Comparison of ENCODE assay signal across 14 mouse cellular contexts in the genomic region with DNA sequence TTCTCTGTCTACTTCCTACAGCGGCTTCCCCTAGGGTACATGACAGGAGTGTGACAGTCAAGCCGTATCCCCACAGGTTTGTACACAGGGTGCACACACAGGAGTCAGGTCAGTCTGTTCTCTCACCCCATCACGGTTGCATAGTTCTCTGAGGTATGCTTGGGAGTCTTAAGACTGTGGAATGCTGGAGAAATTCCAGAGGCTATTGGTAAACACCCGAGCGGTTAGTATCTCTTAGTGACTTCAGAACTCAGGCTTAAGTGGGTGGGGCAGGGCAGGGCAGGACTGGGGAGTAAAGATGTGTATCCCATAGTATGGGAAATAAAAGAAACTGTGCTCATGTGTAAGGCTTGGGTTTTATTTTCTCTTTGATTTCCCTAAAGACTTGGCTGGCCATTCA. TPM values are rescaled to one million over a fixed set of nuclear protein-coding genes. Genes with fewer than 3 reads are reported as not detected.
DNase-seq lines count a peak whose midpoint lies in the region; ATAC-seq and TF ChIP-seq lines count a peak whose summit lies in the region.
"Had no signal": no experiment of that assay in that cellular context is flagged by ENCODE, and none has a peak within 500 bp of the region (broad histone marks: within the 10 kb centered on the region; RNA-seq: fewer than 3 reads in every experiment).

No protein-coding gene starts in this region.

- H3K36me3 ChIP-seq in heart, postnatal 0 days (replicated peaks; ENCODE audit: control insufficient read depth, insufficient read depth, low read length): no peaks in the 10 kb centered on the region
- no peaks in the 10 kb centered on the region for H3K36me3 ChIP-seq in lung, postnatal 0 days (ENCODE audit: insufficient read depth, low read length)
- H3K36me3 ChIP-seq: hindbrain, embryonic 12.5 days had no signal

- no peak for TF ChIP-seq CTCF in heart, postnatal 0 days (IDR thresholded peaks at IDR 0.05; ENCODE audit: low read depth)
- TF ChIP-seq CTCF in lung, postnatal 0 days (IDR thresholded peaks at IDR 0.05): no peak

- WGBS in heart, postnatal 0 days: 33% methylated on average over 5 of the region's 5 CpGs
- WGBS in lung, postnatal 0 days: 33% methylated on average over 5 of the region's 5 CpGs

- 0 out of 2 replicates have a peak, but pooled peaks have one; percentile 21 for ATAC-seq in heart, postnatal 0 days (ENCODE audit: insufficient read depth, low read depth)
- ATAC-seq in lung, postnatal 0 days: peak; percentile 74
- ATAC-seq: midbrain, embryonic 16.5 days had no signal

- peaks cover 46% of the 10 kb centered on the region for H3K4me1 ChIP-seq in heart, postnatal 0 days (ENCODE audit: control insufficient read depth, insufficient read depth)
- H3K4me1 ChIP-seq in lung, postnatal 0 days (ENCODE audit: insufficient read depth, low read depth, low read length): peaks cover 11% of the 10 kb centered on the region; the same call in 1 of the 2 replicates

- no peak overlapping the region for H3K9ac ChIP-seq in heart, postnatal 0 days (replicated peaks; ENCODE audit: low read depth, low read length)
- no peak overlapping the region for H3K9ac ChIP-seq in lung, postnatal 0 days (replicated peaks; ENCODE audit: low read depth)
- H3K9ac ChIP-seq: hindbrain, embryonic 12.5 days; limb, embryonic 13.5 days had no signal

- no peaks in the 10 kb centered on the region for H3K9me3 ChIP-seq in heart, postnatal 0 days (replicated peaks; ENCODE audit: control insufficient read depth, low read length)
- no peaks in the 10 kb centered on the region for H3K9me3 ChIP-seq in lung, postnatal 0 days (ENCODE audit: low read length)
- H3K9me3 ChIP-seq: hindbrain, embryonic 12.5 days; limb, embryonic 13.5 days had no signal

- no peaks in the 10 kb centered on the region for H3K27me3 ChIP-seq in heart, postnatal 0 days (ENCODE audit: control insufficient read depth, insufficient read depth, low read length)
- no peaks in the 10 kb centered on the region for H3K27me3 ChIP-seq in lung, postnatal 0 days (replicated peaks; ENCODE audit: insufficient read depth, low read length)
- H3K27me3 ChIP-seq: hindbrain, embryonic 12.5 days; limb, embryonic 13.5 days had no signal

- H3K4me3 ChIP-seq in heart, postnatal 0 days (ENCODE audit: low read depth, low read length): no peak overlapping the region
- H3K4me3 ChIP-seq in lung, postnatal 0 days (ENCODE audit: low read depth, low read length): no peak overlapping the region
- H3K4me3 ChIP-seq: hindbrain, embryonic 12.5 days; layer of hippocampus, adult 2 months; limb, embryonic 13.5 days had no signal

- 0 out of 2 replicates have a peak overlapping the region, but pooled peaks have one; percentile 27 for H3K27ac ChIP-seq in heart, postnatal 0 days (ENCODE audit: low read depth)
- H3K27ac ChIP-seq in lung, postnatal 0 days (ENCODE audit: low read length): peak overlapping the region; percentile 57; the same call in 1 of the 2 replicates
- H3K27ac ChIP-seq: hindbrain, embryonic 12.5 days; layer of hippocampus, adult 2 months; limb, embryonic 13.5 days had no signal

- no peak for DNase-seq in heart, postnatal 0 days (ENCODE audit: low spot score)
- DNase-seq in heart, postnatal 4 days: no peak
- DNase-seq in lung, postnatal 0 days (ENCODE audit: low spot score): peak; percentile 78
- DNase-seq in lung, postnatal 14 days: no peak
- peak; percentile 50 for DNase-seq in kidney, postnatal 14 days
- no peak for DNase-seq in c-Kit-positive CD71-positive TER-119-positive erythroid progenitor cells, embryonic 14.5 days (ENCODE audit: low spot score)
- DNase-seq in layer of hippocampus, adult 9-11 months: no peak
- DNase-seq in urinary bladder, adult 18-20 months (ENCODE audit: low spot score in 2 of 2): no peak
- DNase-seq: cerebellum, adult 8-10 months; right cerebral cortex, postnatal 14 days had no signal

- no peak overlapping the region for H3K4me2 ChIP-seq in heart, postnatal 0 days (ENCODE audit: low read depth, low read length)
- H3K4me2 ChIP-seq in lung, postnatal 0 days (replicated peaks; ENCODE audit: low read depth, low read length): no peak overlapping the region
- H3K4me2 ChIP-seq: hindbrain, embryonic 12.5 days; limb, embryonic 13.5 days had no signal

- TF ChIP-seq EP300 in heart, postnatal 0 days (IDR thresholded peaks at IDR 0.05; ENCODE audit: low read depth): no peak
- TF ChIP-seq EP300 in lung, postnatal 0 days (IDR thresholded peaks at IDR 0.05): peak; percentile 93

RNA-seq across cellular contexts. Expression of gene Ptpn14, which starts 50.3 kb away (rescaled TPM):
- 23.5 and 24.5 TPM in 2 replicates for total RNA-seq in heart, postnatal 0 days (2014; rRNA removed; ENCODE audit: low replicate concordance)
- polyA plus RNA-seq in heart, postnatal 0 days (2015; fragmentation: Nextera tagmentation; extraction: Ambion mirVana): 4.2 TPM in 2 replicates
- total RNA-seq in heart, postnatal 4 days (2021): 10 to 100 TPM; 31.0 to 33.3 TPM
- 4.9 and 5.2 TPM in 2 replicates for polyA plus RNA-seq in lung, postnatal 0 days (2015; fragmentation: Nextera tagmentation; extraction: Ambion mirVana)

Comparison
In these comparisons a context has a peak if more than half of its experiments do, and no peak if none do; other contexts are left out.
1. DNase-seq: peak in lung, postnatal 0 days (single experiment) and kidney, postnatal 14 days (single experiment); none in heart, postnatal 0 days (single experiment), heart, postnatal 4 days (single experiment), lung, postnatal 14 days (single experiment), c-Kit-positive CD71-positive TER-119-positive erythroid progenitor cells, embryonic 14.5 days (single experiment), layer of hippocampus, adult 9-11 months (single experiment) and urinary bladder, adult 18-20 months (0 of 2).